Mouse (Mus musculus) c-Kit-positive CD71-positive TER-119-negative erythroid progenitor cells, embryonic 14.5 days (primary cell): ENCODE results near the gene Hist3h2a.
A peak's percentile ranks its signal among the peaks of the same experiment; 100 is the strongest.

Source experiments
- DNase-seq: peaks from one replicate; pipeline ENCODE4 v3.0.0-alpha.2; 2013; ENCODE audit warnings: low read depth

Hist3h2a gene

GRCm38 (mm10) chr11:58969027-58969426, 14.5 kb downstream of the Hist3h2a start:
- no peak for DNase-seq

- no peak for DNase-seq
These were observed 15.2 kb downstream of the Hist3h2a start for GRCm38 (mm10) chr11:58969659-58970058.

GRCm38 (mm10) chr11:58970831-58971530, 16.5 kb downstream of the Hist3h2a start:
- DNase-seq, result no peak

GRCm38 (mm10) chr11:58971796-58972195, 17.3 kb downstream of the Hist3h2a start:
- no peak for DNase-seq

GRCm38 (mm10) chr11:58974414-58974813, 19.9 kb downstream of the Hist3h2a start:
- peak; percentile 34 for DNase-seq

- DNase-seq, result peak; percentile 14
These were observed 22.7 kb downstream of the Hist3h2a start for GRCm38 (mm10) chr11:58977150-58977549.

GRCm38 (mm10) chr11:58977607-58978026, 23.1 kb downstream of the Hist3h2a start:
- DNase-seq, result no peak

- peak; percentile 59 for DNase-seq
These were observed 23.7 kb downstream of the Hist3h2a start, which contains the start of gene Trim11 for GRCm38 (mm10) chr11:58978027-58978705. Trim11 (plus strand) TSS chr11:58978093.

GRCm38 (mm10) chr11:58978706-58979030, 24.2 kb downstream of the Hist3h2a start:
- no peak for DNase-seq

- no peak for DNase-seq
These were observed 24.7 kb downstream of the Hist3h2a start for GRCm38 (mm10) chr11:58979183-58979582.

GRCm38 (mm10) chr11:58979661-58980060, 25.2 kb downstream of the Hist3h2a start:
- DNase-seq, result no peak

- DNase-seq, result no peak
These were observed 26.0 kb downstream of the Hist3h2a start for GRCm38 (mm10) chr11:58980381-58980990.

- peak; percentile 25 for DNase-seq
These were observed 27.3 kb downstream of the Hist3h2a start for GRCm38 (mm10) chr11:58981541-58982447.

GRCm38 (mm10) chr11:58982471-58983097, 28.1 kb downstream of the Hist3h2a start:
- DNase-seq, result no peak

GRCm38 (mm10) chr11:58983691-58984341, 29.3 kb downstream of the Hist3h2a start:
- DNase-seq, result no peak

GRCm38 (mm10) chr11:58984657-58985056, 30.2 kb downstream of the Hist3h2a start:
- no peak for DNase-seq

- DNase-seq, result no peak
These were observed 30.9 kb downstream of the Hist3h2a start for GRCm38 (mm10) chr11:58985299-58985917.

- no peak for DNase-seq
These were observed 34.7 kb downstream of the Hist3h2a start for GRCm38 (mm10) chr11:58989166-58989565.

GRCm38 (mm10) chr11:58990141-58990540, 35.7 kb downstream of the Hist3h2a start:
- no peak for DNase-seq

GRCm38 (mm10) chr11:58990794-58991193, 36.3 kb downstream of the Hist3h2a start:
- no peak for DNase-seq

GRCm38 (mm10) chr11:58991911-58992310, 37.4 kb downstream of the Hist3h2a start:
- DNase-seq, result no peak
